Mouse (Mus musculus) gastrocnemius, postnatal 25 days (tissue): ENCODE results near the gene Prpf6. TPM values are rescaled to one million over a fixed set of nuclear protein-coding genes. Genes with fewer than 3 reads are reported as not detected.
A peak's percentile ranks its signal among the peaks of the same experiment; 100 is the strongest.

Source experiments
- DNase-seq: peaks from one replicate; pipeline ENCODE4 v3.0.0; 2022
- total RNA-seq, 2 experiments: library from RNA; stranded (reverse); gene quantifications; 1 replicate in 1 of 2; 2 replicates in 1 of 2; pipeline ENCODE4 v1.2.3; 2021

The Prpf6 gene
- total RNA-seq, 2 experiments from 2014 or later = 23.2 to 28.2 TPM

GRCm38 (mm10) chr2:181597378-181598061, 5.9 kb downstream of the Prpf6 start:
- no peak for DNase-seq

GRCm38 (mm10) chr2:181598454-181599351, 7.0 kb downstream of the Prpf6 start, which contains the start of gene Samd10:
TSS of gene Samd10 (minus strand) at chr2:181599212.
- DNase-seq = peak; percentile 23

- no peak for DNase-seq
These were observed 8.6 kb downstream of the Prpf6 start for GRCm38 (mm10) chr2:181600226-181600758.

- DNase-seq = peak; percentile 93
These were observed 9.4 kb downstream of the Prpf6 start for GRCm38 (mm10) chr2:181600828-181601750.

GRCm38 (mm10) chr2:181601751-181602145, 10.1 kb downstream of the Prpf6 start:
- no peak for DNase-seq

GRCm38 (mm10) chr2:181602367-181602766, 10.7 kb downstream of the Prpf6 start:
- no peak for DNase-seq

GRCm38 (mm10) chr2:181618761-181619495, 27.3 kb downstream of the Prpf6 start:
- no peak for DNase-seq

GRCm38 (mm10) chr2:181623401-181623800, 31.7 kb downstream of the Prpf6 start:
- DNase-seq = no peak

- no peak for DNase-seq
These were observed 36.8 kb downstream of the Prpf6 start for GRCm38 (mm10) chr2:181628471-181628870.

- DNase-seq = no peak
These were observed 41.0 kb downstream of the Prpf6 start for GRCm38 (mm10) chr2:181632624-181633023.

- DNase-seq = no peak
These were observed 44.2 kb downstream of the Prpf6 start for GRCm38 (mm10) chr2:181635865-181636264.

GRCm38 (mm10) chr2:181644361-181644760, 52.7 kb downstream of the Prpf6 start:
- DNase-seq = no peak

- no peak for DNase-seq
These were observed 54.0 kb downstream of the Prpf6 start for GRCm38 (mm10) chr2:181645666-181646065.

GRCm38 (mm10) chr2:181646626-181647472, 55.2 kb downstream of the Prpf6 start:
- no peak for DNase-seq

- DNase-seq = no peak
These were observed 57.3 kb downstream of the Prpf6 start for GRCm38 (mm10) chr2:181648926-181649325.

- no peak for DNase-seq
These were observed 61.4 kb downstream of the Prpf6 start for GRCm38 (mm10) chr2:181653065-181653464.

GRCm38 (mm10) chr2:181653523-181653922, 61.9 kb downstream of the Prpf6 start:
- DNase-seq = no peak

GRCm38 (mm10) chr2:181656734-181657133, 65.1 kb downstream of the Prpf6 start, which contains the start of gene Gm29797:
TSS of gene Gm29797 (plus strand) at chr2:181657034.
- DNase-seq = no peak

- no peak for DNase-seq
These were observed 65.8 kb downstream of the Prpf6 start for GRCm38 (mm10) chr2:181657441-181657840.

- DNase-seq = no peak
These were observed 66.9 kb downstream of the Prpf6 start for GRCm38 (mm10) chr2:181658528-181658927.
